In the genomic region with DNA sequence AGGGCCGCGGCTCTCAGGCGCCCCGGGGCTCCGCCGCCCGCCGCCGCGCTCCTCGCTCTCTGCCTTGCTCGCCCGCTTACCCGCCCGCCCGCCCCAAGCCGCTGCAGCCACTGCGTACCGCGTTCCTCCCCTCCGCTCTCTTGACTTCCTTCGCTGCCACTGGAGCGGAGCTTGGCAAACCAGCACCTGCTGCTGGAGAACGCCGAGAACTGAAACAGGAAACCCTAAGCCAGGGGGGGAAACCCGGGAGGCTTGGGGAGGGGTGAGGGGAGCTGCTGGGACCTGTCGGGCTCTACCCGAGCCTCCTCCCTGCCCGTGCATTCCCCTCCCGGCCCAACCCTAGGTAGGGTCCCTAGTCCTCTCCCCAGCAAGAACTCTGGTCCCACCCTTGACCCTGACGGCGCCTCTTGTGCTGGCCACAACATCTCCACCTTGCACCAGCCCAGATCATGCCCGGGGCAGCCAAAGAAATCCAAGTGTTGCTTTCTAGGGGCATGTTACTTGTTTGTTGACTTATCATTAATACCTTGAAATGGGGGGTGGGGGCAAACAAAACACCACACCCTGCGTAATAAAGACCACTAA, we compare ENCODE assay signal across 8 mouse cellular contexts. TPM values are rescaled to one million over a fixed set of nuclear protein-coding genes. Genes with fewer than 3 reads are reported as not detected.
DNase-seq lines count a peak whose midpoint lies in the region; ATAC-seq and TF ChIP-seq lines count a peak whose summit lies in the region.

No protein-coding gene starts in this region.

- H3K4me1 ChIP-seq in MEL (ENCODE audit: control insufficient read depth in 1 of 2, insufficient read depth in 2 of 2, low read length in 2 of 2), result peaks cover 4 to 35% of the 10 kb centered on the region in 2 experiments
- peaks cover 11% of the 10 kb centered on the region; the same call in 1 of the 2 replicates for H3K4me1 ChIP-seq in forebrain, postnatal 0 days (ENCODE audit: insufficient read depth)

- no peak overlapping the region for H3K27ac ChIP-seq in MEL (ENCODE audit: control insufficient read depth, low read depth, low read length)
- peak overlapping the region; percentile 97 for H3K27ac ChIP-seq in forebrain, postnatal 0 days (ENCODE audit: low read depth, low read length)

- WGBS in forebrain, postnatal 0 days, result 1% methylated on average over 33 of the region's 34 CpGs

- no peaks in the 10 kb centered on the region for H3K9me3 ChIP-seq in MEL (replicated peaks; ENCODE audit: insufficient read depth, low read length)
- no peaks in the 10 kb centered on the region for H3K9me3 ChIP-seq in forebrain, postnatal 0 days (ENCODE audit: low read length)

- TF ChIP-seq CTCF in MEL (IDR thresholded peaks at IDR 0.05 in 2 of 3, conservative IDR thresholded peaks at IDR 0.05 in 1 of 3; ENCODE audit: control insufficient read depth in 1 of 3, insufficient read depth in 1 of 3, low read depth in 2 of 3, low read length in 3 of 3, poor library complexity in 1 of 3, severe bottlenecking in 1 of 3), result peak in 2 of 3 experiments; percentile 16 to 31; a peak in 4 of 6 replicates
- peak; percentile 70 for TF ChIP-seq CTCF in forebrain, postnatal 0 days (IDR thresholded peaks at IDR 0.05; ENCODE audit: low read depth)

- DNase-seq in MEL (ENCODE audit: low read depth, low spot score), result peak; percentile 64
- DNase-seq in forebrain, postnatal 0 days, result peak; percentile 89
- DNase-seq in layer of hippocampus, postnatal 10 days (ENCODE audit: low spot score in 2 of 2), result peak; percentile 74 to 83
- peak; percentile 88 for DNase-seq in lung, postnatal 10 days
- peak; percentile 72 for DNase-seq in retina, postnatal 7 days (ENCODE audit: low read depth, low spot score)
- peak; percentile 40 for DNase-seq in urinary bladder, postnatal 10 days (ENCODE audit: low spot score)

- ATAC-seq in cerebellum, adult (ENCODE audit: insufficient number of reproducible peaks, low FRiP score, low TSS enrichment), result peak; percentile 74
- peak; percentile 92 for ATAC-seq in forebrain, postnatal 0 days
- ATAC-seq in hematopoietic stem cell, adult 5-6 weeks (replicated peaks in 1 of 2; ENCODE audit: insufficient read depth in 1 of 2, low FRiP score in 2 of 2, low TSS enrichment in 1 of 2, low read depth in 1 of 2, poor library complexity in 2 of 2, severe bottlenecking in 2 of 2), result peak; percentile 74 to 87

- TF ChIP-seq RAD21 in MEL (IDR thresholded peaks at IDR 0.05; ENCODE audit: low read depth, low read length), result no peak

- H3K79me2 ChIP-seq in MEL (ENCODE audit: control insufficient read depth, insufficient read depth, low read length, poor library complexity), result peaks cover 8% of the 10 kb centered on the region

- H3K36me3 ChIP-seq in MEL (ENCODE audit: control insufficient read depth in 1 of 2, insufficient read depth in 2 of 2, low read length in 2 of 2), result peaks cover 0 to 27% of the 10 kb centered on the region in 2 experiments; a peak in 2 of 4 replicates
- H3K36me3 ChIP-seq in forebrain, postnatal 0 days (ENCODE audit: insufficient read depth), result no peaks in the 10 kb centered on the region

- H3K27me3 ChIP-seq in MEL (ENCODE audit: control insufficient read depth in 1 of 2, insufficient read depth in 2 of 2, low read length in 2 of 2), result no peaks in the 10 kb centered on the region
- H3K27me3 ChIP-seq in forebrain, postnatal 0 days (ENCODE audit: insufficient read depth, low read length), result no peaks in the 10 kb centered on the region

- no peak for TF ChIP-seq EP300 in MEL (IDR thresholded peaks at IDR 0.05; ENCODE audit: low read depth in 1 of 2, low read length in 2 of 2)

- peak overlapping the region; percentile 75 for H3K4me2 ChIP-seq in forebrain, postnatal 0 days (ENCODE audit: low read depth)

- H3K9ac ChIP-seq in MEL (ENCODE audit: control insufficient read depth, low read depth, low read length, poor library complexity, severe bottlenecking), result peak overlapping the region; percentile 80
- peak overlapping the region; percentile 98 for H3K9ac ChIP-seq in forebrain, postnatal 0 days

- peak overlapping the region; percentile 54 to 86; a peak in 3 of 4 replicates for H3K4me3 ChIP-seq in MEL (ENCODE audit: control insufficient read depth in 1 of 2, insufficient read depth in 1 of 2, low read depth in 2 of 2, low read length in 2 of 2)
- peak overlapping the region; percentile 87 for H3K4me3 ChIP-seq in forebrain, postnatal 0 days (ENCODE audit: low read depth, low read length)

- TF ChIP-seq POLR2A in MEL (IDR thresholded peaks at IDR 0.05; ENCODE audit: control insufficient read depth in 1 of 2, insufficient read depth in 1 of 2, low read depth in 1 of 2, low read length in 2 of 2, poor library complexity in 1 of 2), result peak in 1 of 2 experiments; percentile 35; a peak in 1 of 4 replicates

TF ChIP-seq in MEL, 35 proteins besides CTCF, POLR2A, EP300 and RAD21:
- TF ChIP-seq ZNF384 (IDR thresholded peaks at IDR 0.05; ENCODE audit: low read depth, low read length) (no peak), MYB (IDR thresholded peaks at IDR 0.05; ENCODE audit: low read depth, low read length) (no peak), MEF2A (IDR thresholded peaks at IDR 0.05; ENCODE audit: extremely low read depth, insufficient replicate concordance, low read depth, low read length, poor library complexity, severe bottlenecking) (no peak), SMC3 (IDR thresholded peaks at IDR 0.05; ENCODE audit: low read depth, low read length) (no peak), NELFE (IDR thresholded peaks at IDR 0.05; ENCODE audit: low read depth, low read length) (no peak), JUND (IDR thresholded peaks at IDR 0.05; ENCODE audit: low read depth, low read length) (no peak), MAX (IDR thresholded peaks at IDR 0.05; ENCODE audit: low read length) (no peak), ETS1 (IDR thresholded peaks at IDR 0.05; ENCODE audit: low read depth, low read length) (no peak), USF2 (IDR thresholded peaks at IDR 0.05; ENCODE audit: borderline replicate concordance in 1 of 2, insufficient read depth in 1 of 2, low read depth in 1 of 2, low read length in 2 of 2) (no peak), UBTF (IDR thresholded peaks at IDR 0.05; ENCODE audit: borderline replicate concordance, insufficient read depth, low read depth, low read length) (no peak)

RNA-seq across cellular contexts. Expression of gene Zc3h12c, which starts 0.4 kb away (rescaled TPM):
- total RNA-seq in MEL (2012; rRNA removed), result 1.3 and 1.7 TPM in 2 replicates
- 1 to 10 TPM in 1 of 2 experiments, not detected in 1; 1.3 TPM for polyA plus RNA-seq in MEL (2012; ENCODE audit: insufficient read depth in 1 of 2, insufficient read length in 2 of 2, low read depth in 1 of 2, low replicate concordance in 2 of 2, missing spikeins in 1 of 2)
- 12.1 and 18.5 TPM in 2 replicates for total RNA-seq in forebrain, postnatal 0 days (2014; rRNA removed)
- 3.0 and 3.2 TPM in 2 replicates for polyA plus RNA-seq in forebrain, postnatal 0 days (2015; fragmentation: Nextera tagmentation; extraction: Ambion mirVana)
- total RNA-seq in hematopoietic stem cell, adult 5-6 weeks (2017), result 11.0 and 12.0 TPM in 2 replicates
- total RNA-seq in layer of hippocampus, postnatal 10 days (2021), result 10 to 100 TPM; 11.0 to 11.6 TPM
